Mouse (Mus musculus) testis, adult 2 months (tissue): ENCODE data around the gene Axl.

Experiments used
- CTCF ChIP-seq: fragments of 200-500 bp; IDR thresholded peaks from 2 replicates; pipeline ENCODE4 v1.5.1; 2012; ENCODE audit warnings: low read depth, mild to moderate bottlenecking, inconsistent platforms, low read length, moderate library complexity; ENCODE audit not compliant: control insufficient read depth, insufficient read depth, insufficient replicate concordance
- POLR2A ChIP-seq: fragments of 200-500 bp; IDR thresholded peaks from 2 replicates; pipeline ENCODE4 v1.6.1; 2012; ENCODE audit warnings: low read depth, mild to moderate bottlenecking, inconsistent platforms, low read length, moderate library complexity; ENCODE audit not compliant: control insufficient read depth

DNA sequence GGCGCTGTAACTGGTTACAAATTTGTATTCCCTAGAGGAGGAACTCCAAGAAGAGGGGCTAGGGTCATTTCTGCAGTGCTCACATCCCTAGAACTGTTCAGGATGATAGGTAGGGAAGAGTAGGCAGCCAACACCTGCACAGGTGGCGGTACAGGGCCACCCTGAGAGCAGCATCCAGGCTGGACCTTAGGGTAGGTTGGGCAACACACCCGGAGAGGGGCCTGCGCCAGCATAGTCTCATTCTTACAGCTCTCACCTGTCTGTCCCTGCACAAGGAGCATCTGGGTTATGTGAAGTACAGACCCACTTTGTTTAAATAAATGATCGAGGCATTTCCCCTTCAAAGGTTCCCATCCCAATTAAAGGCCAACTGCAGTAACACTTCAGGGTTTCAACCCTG, 67.7 kb downstream of the Axl start:
- no peak for TF ChIP-seq POLR2A
- TF ChIP-seq CTCF = no peak
